Mouse (Mus musculus): ENCODE data around the gene Asah2. TPM values are rescaled to one million over a fixed set of nuclear protein-coding genes. Genes with fewer than 3 reads are reported as not detected.
"Not testable (repeated sequence)": the region's sequence is repeated elsewhere in the genome, so short reads cannot be mapped to it uniquely, and the experiment has no call there.

The Asah2 gene
- total and polyA plus RNA-seq, 2 experiments from 2014 or later = 0.49 to 3.4 TPM

- Histone ChIP-seq H3K9me3 (ENCODE audit: low read length) (no peaks in the 10 kb centered on the region), H3K4me3 (ENCODE audit: low read depth, low read length) (no peak overlapping the region), H3K9ac (replicated peaks; ENCODE audit: low read length, poor library complexity, severe bottlenecking) (no peak overlapping the region), H3K27me3 (ENCODE audit: insufficient read depth, low read length) (no peaks in the 10 kb centered on the region), H3K36me3 (ENCODE audit: insufficient read depth, low read length) (no peaks in the 10 kb centered on the region), H3K4me1 (ENCODE audit: insufficient read depth, low read length) (peaks cover 3% of the 10 kb centered on the region; the same call in 1 of the 2 replicates), H3K4me2 (ENCODE audit: low read depth, low read length, poor library complexity, severe bottlenecking) (no peak overlapping the region), H3K27ac (ENCODE audit: low read depth, low read length) (no peak overlapping the region)
- 83% methylated on average over 5 of the region's 5 CpGs for WGBS
- DNase-seq (ENCODE audit: low spot score) (no peak), ATAC-seq (ENCODE audit: low FRiP score) (no peak)
- TF ChIP-seq CTCF (IDR thresholded peaks at IDR 0.05) = no peak
Measured at GRCm38 (mm10) chr19:32137904-32138303, 29.9 kb upstream of the Asah2 start.

DNA sequence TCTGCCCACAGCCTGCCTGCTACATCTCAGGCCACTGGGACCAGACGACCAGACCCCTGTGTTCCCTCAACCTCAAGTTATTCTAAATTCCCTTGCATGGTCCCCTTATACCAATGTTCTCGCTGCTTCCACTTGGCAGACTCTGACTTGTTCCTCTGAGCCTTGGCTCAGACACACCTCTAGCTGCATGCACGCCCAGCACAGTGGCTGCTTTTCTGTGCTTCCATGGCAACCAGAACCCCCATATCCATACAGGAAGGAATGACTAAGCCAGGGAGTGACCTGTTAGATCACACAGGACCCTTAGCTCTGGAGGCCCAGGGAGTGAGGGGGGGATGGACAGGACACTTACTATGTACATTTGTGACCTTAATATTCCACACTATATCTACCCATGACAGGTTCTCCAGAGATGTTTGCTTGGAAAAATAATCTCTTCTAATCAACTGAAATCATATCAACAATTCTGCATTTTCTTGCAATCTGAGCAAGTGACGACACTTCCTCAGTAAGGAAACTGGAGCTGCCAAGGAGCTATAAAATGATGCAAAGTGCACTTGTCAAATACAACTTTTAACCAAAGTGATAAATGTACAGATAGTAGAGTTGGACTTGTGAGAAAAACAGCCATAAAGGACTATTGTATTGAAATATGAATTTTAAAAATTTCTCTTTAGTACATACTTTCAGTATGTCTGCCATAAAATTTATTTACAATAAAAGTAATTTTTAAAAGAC, 29.0 kb upstream of the Asah2 start:
- WGBS = 37% methylated on average over 4 of the region's 4 CpGs
- no peak overlapping the region for H3K4me2 ChIP-seq (ENCODE audit: low read depth, low read length, poor library complexity, severe bottlenecking)
- H3K4me3 ChIP-seq (ENCODE audit: low read depth, low read length) = no peak overlapping the region

GRCm38 (mm10) chr19:32131707-32132488, 23.9 kb upstream of the Asah2 start:
- DNase-seq (ENCODE audit: low spot score); H3K36me3 ChIP-seq (ENCODE audit: insufficient read depth, low read length); H3K4me3 ChIP-seq (ENCODE audit: low read depth, low read length); H3K4me1 ChIP-seq (ENCODE audit: insufficient read depth, low read length); H3K27ac ChIP-seq (ENCODE audit: low read depth, low read length); H3K4me2 ChIP-seq (ENCODE audit: low read depth, low read length, poor library complexity, severe bottlenecking); H3K9me3 ChIP-seq (ENCODE audit: low read length); H3K9ac ChIP-seq (replicated peaks; ENCODE audit: low read length, poor library complexity, severe bottlenecking); H3K27me3 ChIP-seq (ENCODE audit: insufficient read depth, low read length): not testable (repeated sequence)
- 92% methylated on average over 12 of the region's 17 CpGs for WGBS
- peak; percentile 58 for ATAC-seq (ENCODE audit: low FRiP score)

More for the DNA sequence above, 29.0 kb upstream of the Asah2 start:
- H3K4me1 ChIP-seq (ENCODE audit: insufficient read depth, low read length) = peaks cover 3% of the 10 kb centered on the region; the same call in 1 of the 2 replicates
- H3K9me3 ChIP-seq (ENCODE audit: low read length) = no peaks in the 10 kb centered on the region
- ATAC-seq (ENCODE audit: low FRiP score) (no peak), DNase-seq (ENCODE audit: low spot score) (peak; percentile 42)
- no peak for TF ChIP-seq CTCF (IDR thresholded peaks at IDR 0.05)
- no peaks in the 10 kb centered on the region for H3K27me3 ChIP-seq (ENCODE audit: insufficient read depth, low read length)
- no peak overlapping the region for H3K9ac ChIP-seq (replicated peaks; ENCODE audit: low read length, poor library complexity, severe bottlenecking)
- H3K36me3 ChIP-seq (ENCODE audit: insufficient read depth, low read length) = no peaks in the 10 kb centered on the region
- no peak overlapping the region for H3K27ac ChIP-seq (ENCODE audit: low read depth, low read length)

DNA sequence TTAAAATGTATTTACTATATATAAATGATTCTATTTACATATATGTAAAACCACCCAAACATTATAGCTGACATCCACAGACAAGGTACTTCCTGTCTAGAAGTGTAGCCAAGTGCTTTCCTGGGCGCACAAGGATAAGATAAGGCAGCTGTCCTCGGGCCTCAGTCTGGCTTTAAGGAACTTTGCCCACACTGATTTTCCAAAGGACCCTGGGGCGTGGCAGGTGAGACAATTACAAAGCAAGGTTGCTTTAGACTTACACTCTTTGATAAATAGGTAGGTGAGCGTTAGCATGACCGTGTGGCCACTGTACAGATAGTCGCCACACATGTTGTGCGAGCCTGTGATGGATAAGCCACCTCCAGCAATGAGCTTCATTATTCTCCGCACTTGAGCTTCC, 21.3 kb upstream of the Asah2 start:
- DNase-seq (ENCODE audit: low spot score) (no peak), ATAC-seq (ENCODE audit: low FRiP score) (no peak)
- 95% methylated on average over 8 of the region's 8 CpGs for WGBS

DNA sequence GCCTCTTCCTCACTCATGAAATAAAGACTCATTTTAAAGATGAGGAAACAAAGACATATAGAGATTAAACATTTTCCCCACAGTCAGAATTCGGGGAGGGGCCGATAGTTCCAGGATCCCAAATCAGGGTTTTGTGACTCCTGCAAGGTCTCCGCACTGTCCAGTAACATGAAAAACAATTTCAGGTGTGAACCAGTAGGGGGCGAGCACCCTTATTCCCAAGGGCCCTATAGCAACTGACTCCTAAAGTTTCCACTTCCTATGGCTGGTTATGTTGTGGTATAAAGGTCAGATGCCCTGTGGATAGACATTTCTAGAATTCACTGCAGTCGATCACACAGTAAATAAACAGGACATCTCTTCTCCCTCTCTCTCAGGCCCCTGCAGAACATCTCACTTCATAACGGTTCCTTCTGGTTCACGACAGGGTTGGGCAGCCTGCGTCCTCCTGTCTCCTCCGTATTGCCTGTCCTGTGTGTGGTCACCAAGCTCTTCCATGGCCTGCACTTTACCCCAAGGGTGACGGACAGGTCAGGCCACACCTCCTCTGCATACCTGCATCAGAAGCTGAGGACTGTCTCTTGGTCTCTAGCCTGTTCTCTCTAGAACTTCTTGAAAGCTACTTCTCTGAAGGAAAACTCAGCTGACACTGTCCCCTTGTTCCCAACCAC, 19.3 kb upstream of the Asah2 start:
- H3K4me1 ChIP-seq (ENCODE audit: insufficient read depth, low read length) = no peaks in the 10 kb centered on the region
- WGBS = 79% methylated on average over 10 of the region's 10 CpGs

More for the DNA sequence above, 21.3 kb upstream of the Asah2 start:
- Histone ChIP-seq H3K4me2 (ENCODE audit: low read depth, low read length, poor library complexity, severe bottlenecking) (no peak overlapping the region), H3K27ac (ENCODE audit: low read depth, low read length) (no peak overlapping the region), H3K4me1 (ENCODE audit: insufficient read depth, low read length) (no peaks in the 10 kb centered on the region), H3K9ac (replicated peaks; ENCODE audit: low read length, poor library complexity, severe bottlenecking) (no peak overlapping the region), H3K4me3 (ENCODE audit: low read depth, low read length) (no peak overlapping the region), H3K36me3 (ENCODE audit: insufficient read depth, low read length) (no peaks in the 10 kb centered on the region), H3K27me3 (ENCODE audit: insufficient read depth, low read length) (no peaks in the 10 kb centered on the region), H3K9me3 (ENCODE audit: low read length) (no peaks in the 10 kb centered on the region)
- TF ChIP-seq CTCF (IDR thresholded peaks at IDR 0.05) = no peak

More for the DNA sequence above, 19.3 kb upstream of the Asah2 start:
- H3K36me3 ChIP-seq (ENCODE audit: insufficient read depth, low read length) = no peaks in the 10 kb centered on the region
- H3K4me2 ChIP-seq (ENCODE audit: low read depth, low read length, poor library complexity, severe bottlenecking) = no peak overlapping the region
- ATAC-seq (ENCODE audit: low FRiP score) (no peak), DNase-seq (ENCODE audit: low spot score) (no peak)
- H3K4me3 ChIP-seq (ENCODE audit: low read depth, low read length) = no peak overlapping the region
- no peak overlapping the region for H3K9ac ChIP-seq (replicated peaks; ENCODE audit: low read length, poor library complexity, severe bottlenecking)
- no peak overlapping the region for H3K27ac ChIP-seq (ENCODE audit: low read depth, low read length)
- no peaks in the 10 kb centered on the region for H3K27me3 ChIP-seq (ENCODE audit: insufficient read depth, low read length)
- peak; percentile 57 for TF ChIP-seq CTCF (IDR thresholded peaks at IDR 0.05)
- no peaks in the 10 kb centered on the region for H3K9me3 ChIP-seq (ENCODE audit: low read length)
